Mouse (Mus musculus) gastrocnemius, postnatal 25 days (tissue): Measurements from ENCODE around the gene Epb41. TPM values are rescaled to one million over a fixed set of nuclear protein-coding genes. Genes with fewer than 3 reads are reported as not detected.

ENCODE experiments used
- DNase-seq: peaks from one replicate; pipeline ENCODE4 v3.0.0; 2022
- long read RNA-seq, 2 experiments: library from polyadenylated mRNA; stranded (forward); transcript quantifications; one replicate each; pipeline ENCODE4 v2.0.0; 2021
- total RNA-seq, 2 experiments: library from RNA; stranded (reverse); gene quantifications; 1 replicate in 1 of 2; 2 replicates in 1 of 2; pipeline ENCODE4 v1.2.3; 2021

Epb41 gene
- 10 to 100 TPM; 80.4 to 86.0 TPM for total RNA-seq
- long read RNA-seq, experiment 1, full-length matches to known transcripts: 1 of 13 reads
- long read RNA-seq, experiment 1, partial matches to known transcripts: 1 of 13 reads
- long read RNA-seq, experiment 1, other reads (novel, unspliced or antisense): 11 of 13 reads
- long read RNA-seq, experiment 2, full-length matches to known transcripts: 1 of 15 reads
- long read RNA-seq, experiment 2, partial matches to known transcripts: 0 of 15 reads
- long read RNA-seq, experiment 2, other reads (novel, unspliced or antisense): 14 of 15 reads

DNA sequence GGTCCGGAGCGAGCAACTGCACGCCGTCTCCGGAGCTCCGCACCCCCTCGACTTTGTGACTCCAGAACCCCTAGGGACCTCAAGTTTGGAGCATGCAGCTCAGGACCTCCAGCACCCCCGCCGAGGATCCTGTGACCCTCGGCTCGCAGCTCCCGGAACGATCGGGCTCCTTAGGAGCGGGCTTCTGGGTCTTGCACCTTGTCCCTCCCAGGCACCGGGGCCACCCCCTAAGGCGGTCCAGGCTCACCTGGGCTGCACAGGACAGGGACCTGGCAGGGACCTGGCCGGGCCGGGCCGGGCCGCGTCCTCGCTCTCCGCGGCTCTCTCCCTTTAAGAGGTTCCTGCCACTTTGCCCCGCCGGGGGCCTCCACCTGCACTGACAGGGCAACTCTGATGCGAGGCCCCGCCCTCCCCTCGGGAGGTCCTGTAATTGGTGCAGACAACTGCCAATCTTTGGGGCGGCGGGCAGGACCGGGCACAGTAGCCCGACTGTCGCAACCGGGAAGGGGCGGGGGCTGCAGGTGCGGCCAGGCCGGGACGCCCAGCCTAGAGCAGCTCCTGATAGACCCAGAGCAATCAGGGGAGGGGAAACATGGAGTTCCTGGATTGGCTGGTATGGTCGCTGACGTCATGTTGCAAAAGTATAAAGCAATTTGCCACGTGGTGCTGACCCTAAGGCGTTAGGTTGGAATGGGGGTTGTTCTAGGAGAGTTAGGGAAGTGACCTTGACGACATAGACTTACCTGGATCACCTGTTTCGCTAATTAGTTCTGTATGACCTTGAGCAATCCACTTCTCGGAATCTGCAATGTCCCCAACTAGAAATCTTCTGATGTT, at the start of gene Epb41:
Epb41 (minus strand) TSS at position 389 of the 837 bp plus-strand sequence.
- peak; percentile 99 for DNase-seq

- DNase-seq: no peak
Measured at GRCm38 (mm10) chr4:132123166-132123565, 48.0 kb upstream of the Epb41 start.

GRCm38 (mm10) chr4:132121674-132122073, 46.6 kb upstream of the Epb41 start:
- no peak for DNase-seq

DNA sequence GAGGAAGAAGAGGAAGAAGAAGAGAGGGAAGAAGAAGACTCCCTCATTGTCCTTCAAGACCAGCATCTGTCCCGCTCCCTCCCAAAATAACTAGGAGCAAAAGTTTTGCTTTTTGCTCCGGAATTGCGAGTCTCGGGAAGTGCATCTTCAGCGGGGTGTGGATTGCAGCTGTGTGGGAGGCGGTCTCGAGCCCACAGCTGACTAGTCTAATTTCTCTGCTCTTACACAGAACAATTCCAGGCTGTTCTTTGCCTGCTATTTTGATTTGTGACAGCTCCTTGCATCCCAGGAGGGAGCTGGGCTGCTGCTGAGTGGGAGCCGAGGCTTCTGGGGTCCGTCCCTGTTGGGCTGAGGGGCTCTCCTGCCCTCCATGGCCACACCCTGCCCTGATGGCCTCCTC, 44.4 kb upstream of the Epb41 start:
- no peak for DNase-seq

- DNase-seq: no peak
Measured at GRCm38 (mm10) chr4:132116315-132116714, 41.2 kb upstream of the Epb41 start.

- no peak for DNase-seq
Measured at GRCm38 (mm10) chr4:132113411-132114095, 38.4 kb upstream of the Epb41 start.

DNA sequence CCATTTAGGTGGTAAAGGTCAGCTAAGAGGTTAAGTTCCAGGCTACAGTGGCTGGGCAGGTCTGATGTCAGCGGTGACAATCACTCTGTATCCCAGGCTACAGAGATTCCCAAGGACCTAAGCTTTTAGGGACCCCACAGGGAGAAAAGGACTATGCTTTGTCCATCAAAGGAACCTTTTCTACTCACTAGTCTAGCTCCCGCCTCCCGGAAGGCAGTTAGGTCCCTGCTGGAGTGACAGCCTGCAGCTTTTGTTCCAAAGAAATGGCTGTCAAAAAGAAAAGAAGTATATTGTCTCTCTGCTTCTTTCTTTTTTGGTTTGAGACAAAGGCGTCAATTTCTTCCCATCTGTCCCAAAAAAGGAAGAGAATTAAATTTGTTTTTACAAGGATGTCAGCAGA, 36.1 kb upstream of the Epb41 start:
- DNase-seq: no peak

DNA sequence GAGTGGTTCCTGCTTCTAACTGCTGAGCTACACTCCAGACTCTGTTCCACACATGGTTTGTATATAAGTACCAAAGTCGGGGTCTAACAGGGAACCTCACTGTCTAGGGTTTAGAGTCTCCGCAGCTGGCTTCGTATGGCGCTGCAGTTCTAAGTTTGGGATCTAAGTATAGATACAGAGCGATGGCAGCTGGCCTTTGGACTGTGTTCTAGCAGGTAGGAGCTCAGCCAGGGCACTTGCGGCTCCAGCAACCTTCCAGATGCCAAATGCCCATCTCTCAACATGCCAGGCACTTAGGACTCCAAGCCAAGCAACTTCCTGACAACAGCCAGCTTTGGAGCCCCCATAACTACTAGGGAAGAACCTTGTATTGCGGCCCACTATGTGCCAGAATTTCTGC, 33.1 kb upstream of the Epb41 start:
- DNase-seq: no peak

DNA sequence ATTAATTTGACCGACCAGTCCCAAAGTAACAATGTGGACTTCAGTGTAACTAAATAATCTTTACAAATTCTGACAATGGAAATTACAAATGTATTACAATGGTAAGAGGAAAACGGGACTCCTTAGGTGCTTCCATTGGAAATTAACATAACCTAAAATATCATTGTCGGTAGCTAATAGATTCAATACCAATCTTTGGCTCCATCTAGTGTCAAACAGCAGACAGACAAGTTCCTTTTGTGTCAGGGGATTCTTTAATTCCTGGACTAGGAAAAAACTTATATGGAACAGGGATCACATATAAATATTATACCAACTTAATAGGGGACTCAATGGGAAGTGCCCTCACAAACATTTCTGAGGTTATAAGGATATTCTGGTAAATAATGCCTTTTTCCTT, 26.0 kb upstream of the Epb41 start:
- no peak for DNase-seq

DNA sequence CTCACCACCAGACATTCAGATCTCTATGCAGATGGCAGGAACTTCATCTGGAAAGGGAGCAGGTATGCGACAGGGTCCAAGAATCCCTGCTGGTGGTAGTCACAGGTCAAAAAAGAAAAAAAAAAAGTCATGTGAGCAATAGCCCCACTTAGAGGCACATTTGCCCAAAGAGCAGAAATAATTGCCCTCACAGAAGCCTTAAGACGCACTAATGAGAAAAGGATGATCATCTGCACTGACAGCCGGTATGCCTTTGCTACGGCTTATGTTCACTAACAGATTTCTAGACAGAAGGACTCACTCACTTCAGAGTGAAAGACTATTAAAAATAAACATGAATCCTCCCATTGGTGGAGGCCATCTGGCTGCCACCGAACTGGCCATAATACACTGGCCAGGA, 24.4 kb upstream of the Epb41 start:
- DNase-seq: no peak

GRCm38 (mm10) chr4:132095043-132095442, 19.9 kb upstream of the Epb41 start:
- no peak for DNase-seq

- DNase-seq: no peak
Measured at GRCm38 (mm10) chr4:132093928-132094327, 18.8 kb upstream of the Epb41 start.

DNA sequence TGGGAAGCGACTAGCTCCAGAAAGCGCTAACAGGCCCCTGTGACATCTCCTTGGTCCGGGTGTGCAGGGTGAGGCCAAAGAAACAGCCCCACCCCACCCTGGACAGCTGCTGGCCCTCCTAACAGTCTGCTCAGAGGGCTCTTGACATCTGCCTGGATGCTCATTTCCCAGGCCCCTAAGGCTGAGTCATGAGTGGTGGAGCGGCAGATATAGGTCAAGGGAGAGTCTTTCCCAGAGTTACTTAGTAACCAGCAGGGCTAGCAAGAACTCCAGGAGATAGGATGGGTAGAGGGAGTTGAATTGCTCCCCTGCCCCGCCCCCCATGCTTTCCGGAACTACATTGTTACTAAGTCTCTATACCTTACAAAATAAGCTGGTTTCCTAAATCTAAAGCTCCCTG, 18.0 kb upstream of the Epb41 start:
- DNase-seq: no peak

DNA sequence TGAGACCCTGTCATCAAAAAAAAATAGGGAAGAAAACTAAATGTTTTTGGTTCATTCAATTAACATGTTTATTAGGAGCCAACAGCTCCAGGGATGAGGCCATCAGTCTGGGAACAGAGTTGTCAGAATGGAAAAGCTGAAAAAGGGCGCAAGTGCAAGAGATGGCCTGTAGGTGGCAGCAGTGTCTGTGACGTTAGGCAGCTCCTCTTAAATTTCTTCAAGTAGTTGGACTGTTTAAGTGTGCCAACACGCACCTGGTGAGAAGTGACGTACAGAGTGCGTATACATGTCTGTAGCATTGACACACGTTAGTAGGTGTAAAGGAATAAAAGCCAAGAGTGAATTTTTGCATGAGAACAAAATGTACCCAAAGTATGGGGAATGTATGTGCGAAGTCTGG, 13.8 kb upstream of the Epb41 start:
- DNase-seq: no peak

DNA sequence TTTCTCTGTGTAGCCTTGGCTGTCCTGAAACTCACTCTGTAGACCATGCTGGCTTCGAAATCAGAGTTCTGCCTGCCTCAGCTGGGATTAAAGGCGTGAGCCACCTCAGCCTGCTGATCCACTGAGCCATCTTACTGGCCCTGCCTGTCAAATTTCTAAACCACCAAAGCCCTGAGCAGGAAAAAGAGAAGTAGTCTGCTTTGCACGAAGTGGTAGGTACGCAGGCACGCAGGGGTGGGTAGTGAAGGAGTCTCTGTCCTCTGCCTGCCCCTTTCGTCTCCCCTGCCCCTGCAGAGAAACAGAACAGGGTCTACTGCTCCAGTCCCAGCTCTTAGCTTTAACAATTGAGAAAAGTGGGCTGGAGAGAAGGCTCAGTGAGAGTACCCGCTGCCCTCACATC, 10.0 kb upstream of the Epb41 start:
- no peak for DNase-seq

- no peak for DNase-seq
Measured at GRCm38 (mm10) chr4:132080492-132080983, 5.4 kb upstream of the Epb41 start.

DNA sequence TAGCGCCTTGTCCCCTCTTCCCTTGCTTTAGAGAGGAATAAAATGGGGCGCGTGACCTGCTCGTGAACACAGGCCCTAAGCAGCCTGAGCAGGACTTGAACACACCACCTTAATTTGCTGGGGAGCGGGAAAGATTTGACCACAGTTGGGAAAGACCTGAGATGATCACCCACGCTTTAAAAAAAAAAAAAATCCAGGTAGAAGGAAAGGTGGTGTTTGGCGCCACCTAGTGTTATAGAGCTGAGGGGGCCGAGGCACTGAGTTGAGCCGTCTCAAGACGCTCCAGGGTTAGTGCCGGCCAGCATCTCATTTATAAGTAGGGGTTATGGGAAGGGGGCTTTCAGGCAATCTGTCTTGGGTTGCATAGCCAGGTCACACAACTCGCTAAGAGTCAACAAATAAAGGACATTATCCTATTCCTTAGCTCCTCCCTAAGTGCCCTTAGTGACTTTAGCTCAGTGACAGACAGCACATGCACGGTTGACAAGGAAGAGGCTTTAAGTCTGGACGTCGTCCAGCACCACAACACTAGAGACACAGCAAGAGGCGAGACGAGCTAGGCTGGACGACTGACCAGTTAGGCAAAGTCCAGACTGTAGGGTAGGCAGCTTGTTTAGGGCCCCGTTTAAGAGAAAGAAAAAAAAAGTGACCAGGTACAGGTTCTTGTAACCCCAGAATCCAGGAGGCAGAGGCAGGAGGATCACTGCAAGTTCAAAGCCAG, 4.6 kb upstream of the Epb41 start:
- DNase-seq: no peak

DNA sequence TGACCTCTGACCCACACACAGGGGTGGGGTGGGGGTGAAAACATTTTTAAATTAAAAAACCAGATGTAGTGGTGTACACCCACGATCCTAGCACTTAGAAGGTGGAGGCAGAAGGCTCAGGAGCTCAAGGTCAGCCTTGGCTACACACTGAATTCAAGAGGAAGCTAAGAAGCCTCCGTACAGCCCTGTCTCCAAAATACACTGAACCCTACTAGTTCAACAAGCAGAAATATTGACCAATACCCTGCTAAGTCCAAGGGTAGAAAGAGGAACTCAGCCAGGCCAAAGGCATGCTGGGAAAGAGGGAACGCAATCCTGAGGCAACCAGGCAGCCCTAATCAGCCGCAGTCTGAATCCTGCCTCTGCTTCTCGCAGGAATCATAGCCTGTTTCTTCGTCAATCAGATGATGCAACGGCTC, 3.2 kb upstream of the Epb41 start:
- DNase-seq: no peak

- DNase-seq: no peak
Measured at GRCm38 (mm10) chr4:132077445-132077844, 2.3 kb upstream of the Epb41 start.

DNA sequence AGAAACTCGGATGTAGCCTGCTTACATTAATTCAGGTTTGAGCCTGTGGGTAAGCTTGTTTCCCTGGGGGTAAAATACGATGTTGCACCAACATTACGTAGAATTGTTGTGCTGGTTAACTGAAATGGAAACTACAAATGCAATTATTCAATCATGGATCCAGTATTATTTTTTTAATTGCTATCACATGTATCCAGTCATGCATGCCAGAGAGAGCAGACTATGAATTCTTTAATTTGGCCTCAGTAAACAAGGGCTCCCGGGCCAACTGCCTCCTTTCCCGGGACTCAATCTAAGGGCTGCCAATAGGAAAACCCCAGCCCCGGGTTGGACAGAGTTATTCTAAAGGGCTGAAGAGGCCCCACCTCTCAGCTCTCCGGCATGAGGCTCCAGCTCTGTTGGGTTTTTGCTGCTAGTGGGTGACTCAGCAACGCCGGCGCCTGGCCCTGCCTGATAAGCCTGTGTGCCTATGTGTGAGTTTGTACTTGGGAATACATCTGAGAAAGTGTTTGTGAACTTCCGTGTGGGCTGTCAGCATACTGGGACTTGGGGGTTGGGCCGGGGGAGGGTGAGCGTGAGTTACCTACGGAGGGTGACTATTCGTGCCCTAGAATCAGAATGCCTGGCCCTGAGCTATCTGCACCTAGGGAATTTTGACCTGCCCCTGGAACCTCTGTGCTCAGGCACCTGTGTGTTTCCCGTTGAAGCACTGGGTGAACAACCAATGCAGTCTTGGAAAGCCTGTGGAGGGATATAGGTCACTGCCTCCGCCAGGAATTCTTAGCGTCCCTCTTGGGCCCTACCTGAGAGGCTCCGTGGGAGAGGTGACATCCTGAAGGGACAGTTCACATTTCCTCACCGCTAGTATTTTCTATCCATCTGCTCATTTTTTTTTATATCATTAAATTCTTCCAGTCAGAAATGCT, 1.6 kb upstream of the Epb41 start:
- DNase-seq: peak; percentile 46

DNA sequence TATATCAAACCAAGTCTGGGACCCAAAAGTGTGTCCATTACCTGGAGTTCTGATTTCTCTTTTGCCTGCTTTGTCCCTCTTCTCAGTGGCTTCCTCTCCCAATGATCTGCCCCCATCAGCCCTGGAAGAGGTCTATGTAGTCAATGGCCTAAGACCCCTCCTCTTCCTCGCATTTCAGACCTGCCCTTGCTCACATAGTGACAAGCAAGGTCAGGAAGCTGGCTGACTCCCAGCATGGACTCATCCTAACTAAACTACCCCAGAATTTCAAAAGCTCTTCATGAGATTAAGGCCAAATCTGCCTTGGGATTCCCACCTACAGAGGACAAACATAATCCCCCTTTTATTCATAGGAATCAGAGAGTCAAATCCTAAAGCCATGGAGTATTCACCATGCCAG, 675 bp upstream of the Epb41 start:
- no peak for DNase-seq
